Mouse (Mus musculus) kidney, adult 2 months (tissue): ENCODE measurements around the gene Mrps18a. TPM values are rescaled to one million over a fixed set of nuclear protein-coding genes. Genes with fewer than 3 reads are reported as not detected.

ENCODE experiments used
- DNase-seq: peaks from one replicate; pipeline ENCODE4 v3.0.0; 2021
- H3K27ac ChIP-seq: fragments of 200-500 bp; 2 replicates; pipeline ENCODE4 v1.5.1; 2012; ENCODE audit warnings: low read depth, low read length, control low read depth, inconsistent platforms; ENCODE audit not compliant: insufficient read depth
- H3K27me3 ChIP-seq: fragments of 200-500 bp; replicated peaks from 2 replicates; pipeline ENCODE4 v1.6.1; 2012; ENCODE audit warnings: mild to moderate bottlenecking, moderate library complexity, low read length, inconsistent platforms; ENCODE audit not compliant: control insufficient read depth, insufficient read depth
- H3K36me3 ChIP-seq: fragments of 200-500 bp; 2 replicates; pipeline ENCODE4 v1.6.1; 2012; ENCODE audit warnings: mild to moderate bottlenecking, moderate library complexity, low read length, inconsistent platforms; ENCODE audit not compliant: control insufficient read depth, insufficient read depth
- H3K4me1 ChIP-seq: fragments of 200-500 bp; 2 replicates; pipeline ENCODE4 v1.6.1; 2011; ENCODE audit warnings: low read length; ENCODE audit not compliant: control insufficient read depth, insufficient read depth
- H3K4me3 ChIP-seq: fragments of 200-500 bp; 2 replicates; pipeline ENCODE4 v1.5.1; 2011; ENCODE audit warnings: mild to moderate bottlenecking, low read depth, low read length, control low read depth; ENCODE audit not compliant: insufficient read depth
- CTCF ChIP-seq: fragments of 200-500 bp; conservative IDR thresholded peaks from 2 replicates; pipeline ENCODE4 v1.5.1; 2011; ENCODE audit warnings: low read depth, mild to moderate bottlenecking, control low read depth, low read length, moderate library complexity, mixed read lengths; ENCODE audit not compliant: insufficient read depth, insufficient read length
- POLR2A ChIP-seq: fragments of 200-500 bp; IDR thresholded peaks from one replicate; pipeline ENCODE4 v1.6.1; 2011; ENCODE audit warnings: low read depth, low read length, control low read depth
- WGBS: fragments of 180-500 bp; shearing (Covaris S2); methylation state at CpG from one replicate; pipeline ENCODE4 v1.1.7; 2018; 5-methylcytosine and 5-hydroxymethylcytosine counted together
- polyA plus RNA-seq: library from polyadenylated mRNA; depleted of rRNA; stranded (reverse); fragments of >200 nt; gene quantifications from 2 replicates; pipeline ENCODE4 v1.2.3, GENCODE M21; 2012; rRNA removed

The Mrps18a gene
- polyA plus RNA-seq, 1 experiment: 120 TPM

- TF ChIP-seq CTCF (no peak), POLR2A (no peak)
- DNase-seq: no peak
- H3K4me1 ChIP-seq: peaks cover 2% of the 10 kb centered on the region; the same call in 1 of the 2 replicates
- no peak overlapping the region for H3K27ac ChIP-seq
- 91% methylated on average over 10 of the region's 10 CpGs for WGBS
- no peaks in the 10 kb centered on the region; the same call in 1 of the 2 replicates for H3K36me3 ChIP-seq
- H3K27me3 ChIP-seq: no peaks in the 10 kb centered on the region
- H3K4me3 ChIP-seq: no peak overlapping the region
Measured at GRCm38 (mm10) chr17:46164791-46165190, 54.0 kb downstream of the Mrps18a start.

GRCm38 (mm10) chr17:46165460-46165859 lies 54.7 kb downstream of the Mrps18a start:
- Histone ChIP-seq H3K4me1 (peaks cover 2% of the 10 kb centered on the region; the same call in 1 of the 2 replicates), H3K36me3 (no peaks in the 10 kb centered on the region; the same call in 1 of the 2 replicates), H3K27me3 (no peaks in the 10 kb centered on the region), H3K27ac (no peak overlapping the region), H3K4me3 (no peak overlapping the region)
- TF ChIP-seq POLR2A: no peak
- no peak for TF ChIP-seq CTCF
- DNase-seq: no peak
- WGBS: 84% methylated on average over 12 of the region's 12 CpGs

- Histone ChIP-seq H3K27me3 (no peaks in the 10 kb centered on the region), H3K36me3 (no peaks in the 10 kb centered on the region; the same call in 1 of the 2 replicates), H3K27ac (no peak overlapping the region), H3K4me1 (peaks cover 2% of the 10 kb centered on the region; the same call in 1 of the 2 replicates), H3K4me3 (no peak overlapping the region)
- DNase-seq: no peak
- WGBS: 70% methylated on average over 5 of the region's 5 CpGs
- no peak for TF ChIP-seq POLR2A
- no peak for TF ChIP-seq CTCF
Measured at GRCm38 (mm10) chr17:46166270-46166669, 55.5 kb downstream of the Mrps18a start.

GRCm38 (mm10) chr17:46167014-46167413 lies 56.2 kb downstream of the Mrps18a start:
- 81% methylated on average over 11 of the region's 11 CpGs for WGBS
- peaks cover 2% of the 10 kb centered on the region; the same call in 1 of the 2 replicates for H3K4me1 ChIP-seq
- 0 out of 2 replicates have a peak overlapping the region, but pooled peaks have one; percentile 8 for H3K27ac ChIP-seq
- H3K36me3 ChIP-seq: no peaks in the 10 kb centered on the region; the same call in 1 of the 2 replicates
- DNase-seq: peak; percentile 40
- no peaks in the 10 kb centered on the region for H3K27me3 ChIP-seq
- no peak overlapping the region for H3K4me3 ChIP-seq
- peak; percentile 58; the same call in 1 of the 2 replicates for TF ChIP-seq CTCF
- TF ChIP-seq POLR2A: no peak

GRCm38 (mm10) chr17:46168318-46168717 lies 57.5 kb downstream of the Mrps18a start:
- DNase-seq: no peak
- no peak overlapping the region for H3K4me3 ChIP-seq
- no peaks in the 10 kb centered on the region; the same call in 1 of the 2 replicates for H3K4me1 ChIP-seq
- WGBS: 29% methylated on average over 5 of the region's 5 CpGs
- no peak overlapping the region for H3K27ac ChIP-seq
- TF ChIP-seq POLR2A (no peak), CTCF (no peak)
- H3K36me3 ChIP-seq: no peaks in the 10 kb centered on the region; the same call in 1 of the 2 replicates
- no peaks in the 10 kb centered on the region for H3K27me3 ChIP-seq

- no peaks in the 10 kb centered on the region; the same call in 1 of the 2 replicates for H3K4me1 ChIP-seq
- WGBS: 91% methylated on average over 5 of the region's 5 CpGs
- no peaks in the 10 kb centered on the region; the same call in 1 of the 2 replicates for H3K36me3 ChIP-seq
- no peak overlapping the region for H3K4me3 ChIP-seq
- no peaks in the 10 kb centered on the region for H3K27me3 ChIP-seq
- H3K27ac ChIP-seq: no peak overlapping the region
- no peak for TF ChIP-seq POLR2A
- no peak for DNase-seq
Measured at GRCm38 (mm10) chr17:46168768-46169167, 58.0 kb downstream of the Mrps18a start.

GRCm38 (mm10) chr17:46170538-46170937 lies 59.8 kb downstream of the Mrps18a start:
- peak; percentile 62 for DNase-seq
- TF ChIP-seq CTCF: peak; percentile 81
- no peak for TF ChIP-seq POLR2A
- Histone ChIP-seq H3K4me3 (no peak overlapping the region), H3K36me3 (no peaks in the 10 kb centered on the region; the same call in 1 of the 2 replicates), H3K27ac (no peak overlapping the region), H3K27me3 (no peaks in the 10 kb centered on the region), H3K4me1 (no peaks in the 10 kb centered on the region; the same call in 1 of the 2 replicates)
- WGBS: 67% methylated on average over 3 of the region's 3 CpGs

Other genes with a start within 250 kb of the Mrps18a start
- 336 and 398 TPM in 2 replicates for gene Vegfa, start 78.6 kb upstream of the Mrps18a start, polyA plus RNA-seq
- 34.8 and 37.2 TPM in 2 replicates for gene Rsph9, start 33.2 kb downstream of the Mrps18a start, polyA plus RNA-seq
- 17.3 and 19.2 TPM in 2 replicates for gene Mad2l1bp, start 42.6 kb downstream of the Mrps18a start, polyA plus RNA-seq
- 69.7 and 80.4 TPM in 2 replicates for gene Gtpbp2, start 50.0 kb downstream of the Mrps18a start, polyA plus RNA-seq
- gene Polh, start 91.7 kb downstream of the Mrps18a start, polyA plus RNA-seq: 3.8 and 4.0 TPM in 2 replicates
- gene Xpo5, start 91.8 kb downstream of the Mrps18a start, polyA plus RNA-seq: 18.5 and 20.5 TPM in 2 replicates
- gene Polr1c, start 137.1 kb downstream of the Mrps18a start, polyA plus RNA-seq: 63.0 and 70.7 TPM in 2 replicates
- 246 and 292 TPM in 2 replicates for gene Yipf3, start 137.1 kb downstream of the Mrps18a start, polyA plus RNA-seq
- gene Lrrc73, start 142.5 kb downstream of the Mrps18a start, polyA plus RNA-seq: 1.1 and 1.4 TPM in 2 replicates
- gene Tjap1, start 172.0 kb downstream of the Mrps18a start, polyA plus RNA-seq: 23.1 and 29.7 TPM in 2 replicates
- 0.61 and 1.1 TPM in 2 replicates for gene Dlk2, start 186.4 kb downstream of the Mrps18a start, polyA plus RNA-seq
- gene Abcc10, start 217.4 kb downstream of the Mrps18a start, polyA plus RNA-seq: 16.8 and 27.8 TPM in 2 replicates